Mouse (Mus musculus) heart, adult 18-20 months (tissue): ENCODE results near the gene Pipox. TPM values are rescaled to one million over a fixed set of nuclear protein-coding genes. Genes with fewer than 3 reads are reported as not detected.

Experiments used
- DNase-seq, 2 experiments: peaks; one replicate each; pipeline ENCODE4 v3.0.0; 2021 to 2022; ENCODE audit warnings: mixed read lengths in 1 of 2
- total RNA-seq, 2 experiments: library from RNA; stranded (reverse); gene quantifications; 2 replicates each; pipeline ENCODE4 v1.2.3; 2021

Pipox gene
- total RNA-seq, 2 experiments from 2014 or later: 0.50 to 0.87 TPM

DNA sequence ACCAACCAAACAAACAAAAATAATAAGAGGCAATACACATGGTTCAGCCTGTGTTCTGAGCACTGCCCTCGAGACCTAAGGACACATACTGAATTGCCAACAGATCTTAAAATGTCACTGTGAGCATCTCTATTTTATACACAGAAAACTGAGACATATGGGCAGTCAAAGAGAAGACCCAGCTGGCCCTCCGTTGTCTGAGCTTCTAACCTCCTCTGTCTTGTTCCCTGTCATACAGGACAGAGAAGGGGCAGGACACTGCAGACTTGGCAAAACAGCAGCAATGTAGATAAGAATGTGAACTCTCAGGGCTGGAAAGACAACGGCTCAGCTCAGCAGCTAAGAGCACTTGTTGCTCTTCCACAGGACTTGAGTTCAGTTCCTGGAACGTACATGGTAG is 14.6 kb upstream of the Pipox start:
- DNase-seq: no peak

DNA sequence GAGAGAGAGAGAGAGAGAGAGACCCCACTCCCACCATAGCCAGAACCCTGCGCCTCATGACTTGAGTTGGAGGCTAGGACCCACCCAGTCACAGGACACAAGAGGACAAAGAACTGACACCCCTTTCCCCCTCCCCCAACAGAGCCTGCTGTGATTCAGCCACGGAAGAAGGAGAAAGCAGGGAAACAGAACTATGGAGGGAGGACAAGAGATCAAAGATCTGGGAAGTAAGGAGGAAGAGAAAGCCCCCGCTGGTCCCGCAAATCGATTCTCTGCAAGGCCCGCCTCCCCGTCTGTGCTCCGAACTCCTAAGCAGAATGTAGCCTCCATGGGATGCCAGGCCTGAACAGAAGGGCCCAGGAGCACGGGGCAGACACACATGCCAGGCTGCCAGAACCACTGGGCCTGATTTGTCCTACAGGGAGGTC is 12.9 kb upstream of the Pipox start:
- DNase-seq: no peak

DNA sequence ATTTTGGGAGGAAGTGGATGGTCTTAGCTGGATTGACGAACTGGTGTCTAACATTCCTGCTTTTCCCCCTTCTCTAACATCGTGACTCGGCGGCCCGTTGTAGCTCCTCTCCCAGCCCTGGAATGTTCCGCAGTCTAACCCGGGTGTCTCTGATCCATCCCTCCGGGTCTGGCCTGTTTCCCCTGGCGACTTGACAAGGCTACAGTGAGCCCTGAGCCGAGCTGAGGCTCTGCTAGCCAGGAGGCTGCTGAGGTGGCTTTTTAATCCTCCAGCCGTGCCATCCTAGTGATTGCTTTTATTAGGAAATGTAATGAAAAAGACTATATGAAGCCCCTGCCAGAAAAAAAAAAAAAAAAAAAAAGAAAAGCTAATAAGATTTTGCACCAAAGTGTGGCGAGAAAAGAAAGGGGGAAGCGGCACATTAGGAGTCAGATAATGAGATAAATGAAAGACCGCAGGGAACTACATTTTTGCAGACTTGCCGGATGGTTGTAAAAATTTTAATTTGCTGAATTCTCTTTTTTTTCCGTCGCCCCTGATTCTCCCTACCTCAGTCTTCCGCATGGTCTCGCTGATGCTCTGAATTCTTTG is 12.3 kb upstream of the Pipox start:
- DNase-seq: peak; percentile 14 to 28

DNA sequence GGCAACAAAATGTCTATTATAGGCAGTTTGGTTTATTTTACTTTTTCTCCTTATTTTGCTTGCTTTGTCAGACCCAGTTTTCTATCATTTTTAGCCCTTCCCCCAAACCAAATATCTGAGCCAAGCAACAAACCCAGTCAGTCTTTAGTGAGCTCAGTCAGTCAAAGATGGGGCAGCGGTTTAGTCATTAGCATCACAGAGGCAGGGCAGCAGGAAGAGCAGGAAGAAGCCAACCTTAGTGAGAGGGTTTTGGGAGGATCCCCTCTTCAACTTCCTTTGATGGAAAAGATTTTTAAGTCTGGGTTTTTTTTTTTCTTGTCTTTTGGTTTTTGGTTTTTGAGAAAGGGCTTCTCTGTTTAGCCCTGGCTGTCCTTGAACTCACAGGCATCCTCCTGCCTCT is 10.8 kb upstream of the Pipox start:
- DNase-seq: no peak

DNA sequence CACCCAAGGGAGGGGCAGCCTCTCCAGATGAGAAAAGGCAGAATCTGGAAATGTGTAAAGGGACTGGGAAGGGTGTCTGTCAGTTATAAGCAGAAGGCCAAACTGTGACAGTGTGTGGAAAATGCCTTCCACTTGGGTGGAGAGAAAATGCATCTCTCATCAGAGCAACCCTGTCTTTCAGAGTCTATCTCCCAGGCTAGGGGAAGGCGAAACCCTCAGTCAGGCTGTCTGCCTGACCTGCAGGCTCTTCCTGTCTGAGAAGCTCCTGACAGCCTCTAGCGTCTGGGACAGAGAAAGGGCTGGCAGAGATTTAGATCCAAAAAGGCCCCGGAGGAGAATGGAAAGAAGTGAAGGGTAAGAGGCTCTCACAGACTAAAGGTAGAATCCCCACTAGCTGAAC is 9.9 kb upstream of the Pipox start:
- DNase-seq: no peak

DNA sequence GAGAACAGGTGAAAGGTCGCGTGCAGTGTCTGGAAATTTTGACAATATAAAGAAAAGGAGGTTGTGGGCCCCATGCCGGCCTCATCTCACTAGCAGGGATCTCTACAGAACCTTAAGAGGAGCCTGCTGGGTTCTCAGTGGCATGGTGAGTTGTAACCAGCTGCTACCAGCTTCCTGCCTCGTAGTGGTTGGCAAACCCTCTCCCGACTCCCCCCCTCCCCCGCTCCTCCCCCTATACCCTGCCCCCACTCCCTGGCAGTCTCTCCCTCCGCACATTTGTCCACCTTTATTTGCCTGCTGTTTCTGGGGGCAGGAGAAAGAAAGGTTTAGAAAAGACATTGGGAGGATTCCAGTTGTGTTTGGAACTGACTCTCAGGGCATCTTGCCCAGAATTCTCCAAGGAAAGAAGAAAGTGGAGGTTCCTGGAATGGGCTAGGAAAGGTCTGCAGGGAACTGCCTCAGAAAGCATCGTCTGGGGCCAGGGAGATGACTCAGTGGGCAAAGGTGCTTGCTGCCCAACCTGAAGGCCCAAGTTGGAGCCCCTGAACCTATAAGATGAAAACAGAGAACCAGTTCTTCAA is 8.0 kb upstream of the Pipox start:
- no peak for DNase-seq

DNA sequence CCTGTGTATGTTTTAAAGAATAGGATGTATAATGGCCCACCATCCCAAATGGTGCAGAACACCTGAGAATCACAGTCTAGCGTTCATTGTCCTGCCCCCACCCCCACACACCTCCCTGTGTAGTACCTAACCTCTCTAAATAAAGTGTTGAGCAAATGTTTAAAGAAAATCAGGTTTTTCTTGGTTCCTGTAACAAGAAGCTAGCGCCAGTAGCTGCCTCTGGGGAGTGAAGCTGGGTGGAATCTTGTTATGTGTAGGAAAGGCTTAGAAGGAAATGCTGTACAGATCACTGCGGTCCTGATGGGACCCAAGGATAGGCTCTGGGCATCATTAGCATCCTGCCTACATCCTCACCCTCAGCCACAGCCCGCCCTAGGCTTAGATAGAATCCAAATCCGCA is 7.5 kb upstream of the Pipox start:
- no peak for DNase-seq

DNA sequence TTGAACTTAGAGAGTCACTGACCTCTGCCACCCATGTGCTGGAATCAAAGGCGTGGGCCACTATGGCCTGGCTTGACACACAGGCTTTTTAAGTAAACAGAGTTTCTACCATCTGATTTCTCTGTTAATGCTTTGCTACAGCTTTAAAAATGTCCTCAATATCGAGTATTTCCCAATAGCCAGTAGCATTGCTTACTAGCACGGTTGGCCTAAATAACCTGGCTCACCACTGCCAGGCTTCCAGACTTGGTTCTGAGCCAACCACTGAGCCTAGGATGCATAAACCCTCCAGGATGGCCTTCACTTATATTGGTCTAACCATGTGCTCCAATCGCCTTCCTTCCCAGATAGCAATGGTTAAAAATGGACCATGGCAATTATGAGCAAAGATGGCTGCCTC is 6.8 kb upstream of the Pipox start:
- no peak for DNase-seq

DNA sequence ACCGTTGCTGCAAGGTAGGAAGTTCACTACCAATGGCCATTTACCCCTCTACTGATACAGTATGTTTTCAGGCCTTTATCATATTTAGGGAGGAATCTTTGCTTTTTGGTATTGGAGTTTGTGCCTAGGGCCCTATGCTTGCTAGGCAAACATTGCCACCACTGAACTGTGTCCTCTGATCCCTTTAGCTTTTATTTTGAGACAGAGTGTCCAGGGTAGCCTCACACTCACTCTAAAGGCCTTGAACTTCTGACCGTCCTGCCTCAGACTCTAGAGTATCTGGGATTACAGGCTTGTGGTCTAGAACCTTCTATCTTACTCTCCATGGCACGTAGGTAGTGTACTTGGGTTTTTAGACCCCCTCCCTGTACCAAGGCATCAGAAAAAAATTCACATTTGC is 6.3 kb upstream of the Pipox start:
- no peak for DNase-seq

DNA sequence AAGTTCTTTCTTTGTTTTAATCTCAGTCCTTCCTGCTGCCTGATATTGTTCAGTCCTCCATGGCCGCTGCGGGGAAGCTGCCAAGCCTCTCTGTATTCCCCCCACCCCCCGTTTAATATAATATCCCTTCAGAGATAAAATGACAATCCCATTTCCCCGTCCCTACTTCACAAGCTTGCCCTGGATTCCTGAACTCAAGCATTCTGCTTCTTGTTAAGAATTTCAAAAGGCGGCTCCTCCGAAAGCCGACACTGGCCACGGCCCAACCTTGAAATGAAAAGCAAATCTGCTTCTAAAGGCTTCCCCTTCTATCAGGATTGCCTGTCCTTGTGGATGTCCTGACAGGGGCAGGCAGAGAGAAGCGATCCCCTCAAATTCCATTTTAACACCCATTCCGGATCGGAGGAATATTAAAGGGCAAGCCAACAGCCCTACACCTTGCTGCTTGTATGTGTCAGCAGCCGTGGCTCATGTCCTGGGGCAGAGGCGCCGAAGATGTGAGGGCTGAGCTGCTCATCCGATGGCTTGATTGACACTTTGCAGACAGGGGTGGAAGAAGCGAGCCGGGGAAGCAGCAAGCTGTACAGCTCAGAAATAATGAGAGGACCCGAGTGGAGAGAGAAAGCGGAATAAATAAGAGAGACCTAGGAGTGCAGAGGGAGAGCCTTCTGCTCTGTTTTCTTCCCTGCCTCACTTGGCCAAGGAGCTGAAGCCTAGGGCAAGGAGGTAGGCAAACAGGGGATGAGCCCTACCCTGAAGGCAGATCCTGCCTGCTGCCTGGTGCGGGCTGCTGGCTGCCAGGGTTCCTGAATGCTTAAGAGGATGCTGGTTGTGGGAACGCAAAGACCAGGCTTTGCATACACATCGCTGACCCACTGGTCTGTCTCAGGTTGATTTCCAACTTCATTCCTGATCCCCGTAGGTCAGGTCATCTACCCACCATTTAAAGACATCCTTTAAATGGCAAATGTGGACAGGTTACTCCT is 3.2 kb upstream of the Pipox start:
- DNase-seq: peak in 1 of 2 experiments; percentile 34

DNA sequence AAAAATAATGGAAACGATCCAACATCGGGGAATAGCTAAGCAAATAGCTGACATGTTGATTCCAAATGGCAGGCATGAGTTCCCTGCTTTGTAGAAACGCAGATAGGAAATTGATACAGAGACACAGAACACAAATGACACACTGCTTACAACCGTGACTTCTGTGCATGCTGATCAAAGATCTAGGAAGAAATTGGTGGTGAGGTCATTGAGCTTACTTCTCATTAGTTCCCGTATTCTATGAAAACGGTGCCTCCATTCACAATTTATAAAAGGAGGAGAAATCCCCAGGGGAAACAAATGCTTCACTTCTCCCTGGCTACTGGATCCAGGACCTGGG is 2.6 kb upstream of the Pipox start:
- no peak for DNase-seq

DNA sequence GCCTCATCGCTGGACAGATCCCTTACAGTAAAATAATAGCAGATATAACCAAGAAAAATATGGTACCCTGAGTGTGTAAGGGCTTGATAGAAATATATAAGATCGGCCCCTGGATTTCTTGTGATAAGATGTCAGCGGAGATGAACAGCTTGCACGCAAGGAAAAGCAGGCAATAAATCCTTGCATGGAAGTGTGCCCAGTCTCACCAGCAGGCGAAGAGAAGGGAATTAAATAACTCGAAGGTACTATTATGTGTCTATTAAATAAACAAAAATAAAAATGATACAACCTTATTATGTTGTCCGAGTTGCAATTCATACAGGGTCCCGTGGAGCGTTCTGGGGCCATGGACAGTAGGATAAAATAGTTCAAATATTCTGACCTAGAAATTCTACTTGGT is 2.1 kb upstream of the Pipox start:
- no peak for DNase-seq

DNA sequence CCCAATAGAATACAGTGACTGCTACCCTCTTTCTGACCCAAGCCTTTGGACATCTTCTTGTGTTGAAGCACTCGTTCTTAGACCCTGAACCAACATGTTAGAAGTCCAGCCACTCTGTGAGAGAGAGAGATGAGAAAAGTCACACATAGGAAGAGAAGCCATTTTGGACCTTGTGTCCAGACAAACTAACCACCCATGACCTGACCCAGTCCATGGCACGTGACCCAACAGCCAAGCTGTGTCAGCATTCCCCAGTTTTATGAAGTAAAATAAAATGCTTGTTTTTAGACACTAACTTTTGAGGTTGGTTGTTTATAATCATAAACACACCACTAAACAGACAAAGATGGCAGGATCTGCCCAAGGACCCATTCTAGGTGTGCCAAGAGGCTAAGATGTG is 1.1 kb upstream of the Pipox start:
- DNase-seq: no peak

DNA sequence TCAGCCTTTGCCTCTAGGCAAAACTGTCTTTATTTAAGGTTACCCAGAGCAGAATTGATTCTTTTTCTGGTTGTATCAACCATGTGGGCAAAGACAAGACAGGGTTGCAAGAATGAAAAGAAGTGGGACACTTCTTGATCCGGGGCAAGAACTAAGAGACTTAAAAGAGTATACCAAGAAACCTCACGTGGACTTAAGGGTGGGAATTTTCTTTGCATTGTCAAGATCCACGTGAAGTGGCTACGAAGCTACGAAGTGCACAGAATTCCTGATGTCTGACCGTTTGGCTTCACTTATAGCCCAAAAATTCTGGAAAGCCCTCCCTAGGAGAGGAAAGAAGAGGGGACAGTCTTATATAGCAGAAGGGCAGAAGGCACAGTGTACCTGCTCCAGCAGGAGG is 613 bp downstream of the Pipox start:
- no peak for DNase-seq

DNA sequence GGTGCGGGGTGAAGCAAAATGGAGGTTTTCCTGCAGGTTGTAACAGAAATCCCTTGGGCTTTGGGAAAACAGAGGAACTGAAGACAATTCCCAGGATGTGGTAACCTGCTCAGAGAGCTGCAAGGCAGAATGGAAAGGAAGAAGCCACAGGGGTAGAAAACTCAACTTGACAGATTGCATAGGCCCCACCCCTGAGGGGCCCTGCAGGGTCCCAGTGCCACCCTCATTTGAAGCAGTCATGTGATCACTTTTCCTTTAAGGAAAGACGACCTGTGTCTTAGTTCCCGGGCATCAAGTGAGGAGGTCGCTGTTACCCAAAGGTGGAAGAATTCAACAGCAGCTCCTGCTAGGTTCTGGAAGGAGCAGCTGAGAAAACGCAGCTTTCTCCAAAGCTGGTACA is 1.0 kb downstream of the Pipox start:
- DNase-seq: no peak

DNA sequence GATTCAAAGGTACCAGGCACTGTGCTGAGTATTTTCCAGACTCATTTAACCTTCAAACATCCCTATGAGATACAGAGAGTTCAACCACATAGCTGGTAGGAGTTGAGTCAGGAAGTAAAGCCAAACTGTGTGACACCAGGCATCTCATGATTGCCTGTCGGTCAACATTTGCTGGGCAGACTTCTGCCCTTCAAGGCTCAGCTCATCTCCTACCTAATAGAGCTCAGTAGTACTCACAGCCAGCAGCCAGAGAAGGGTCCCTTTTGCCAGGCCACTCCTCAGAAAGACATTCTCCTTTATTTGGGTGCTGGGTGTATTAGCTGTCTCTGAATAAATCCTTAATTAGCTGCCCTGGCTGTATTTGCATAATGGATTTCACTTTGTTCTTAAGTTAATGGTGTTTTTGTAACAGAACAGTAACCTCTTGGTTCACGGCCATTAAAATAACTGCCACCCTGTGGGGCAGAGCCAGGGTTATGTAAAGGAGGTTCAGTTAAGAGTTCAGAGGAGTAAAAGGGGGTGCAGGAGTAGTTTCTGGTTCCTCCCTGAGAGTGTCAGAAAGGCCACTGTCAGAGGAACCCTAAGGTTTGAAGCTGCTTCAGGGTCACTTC is 3.1 kb downstream of the Pipox start:
- no peak for DNase-seq

DNA sequence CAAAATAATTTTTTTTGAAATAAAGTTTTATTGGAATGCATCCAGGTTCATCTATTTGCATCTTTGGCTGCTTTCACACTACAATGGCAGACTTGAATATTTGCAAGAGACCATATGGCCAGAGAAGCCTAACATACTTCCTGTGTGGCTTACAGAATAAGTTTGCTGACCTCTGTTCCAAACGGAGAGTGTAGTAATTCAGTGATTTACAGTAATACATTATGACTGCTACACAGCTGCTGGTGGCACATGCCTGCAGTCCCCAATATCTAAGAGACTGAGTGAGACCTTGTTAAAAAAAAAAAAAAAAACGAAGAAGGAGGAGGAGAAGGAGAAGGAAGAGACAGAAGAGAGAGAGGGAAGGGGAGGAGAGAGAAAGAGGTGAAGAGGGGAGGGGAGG is 4.4 kb downstream of the Pipox start:
- DNase-seq: no peak

DNA sequence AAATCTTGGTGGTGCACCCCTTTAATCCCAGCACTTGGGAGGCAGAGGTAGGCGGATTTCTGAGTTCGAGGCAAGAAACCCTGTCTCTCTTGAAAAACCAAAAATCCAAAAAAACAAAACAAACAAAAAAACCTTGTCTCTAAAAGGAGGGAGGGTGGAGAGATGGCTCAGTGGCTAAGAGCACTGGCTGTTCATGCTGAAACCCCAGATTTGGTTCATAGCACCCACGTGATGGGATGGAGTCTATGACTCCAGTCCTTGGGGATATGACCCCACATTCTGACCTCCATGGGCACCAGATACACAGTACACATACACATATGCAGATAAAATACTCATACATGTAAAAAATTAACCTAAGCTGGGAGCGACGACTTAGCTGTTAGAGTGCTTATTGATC is 5.0 kb downstream of the Pipox start:
- DNase-seq: no peak

DNA sequence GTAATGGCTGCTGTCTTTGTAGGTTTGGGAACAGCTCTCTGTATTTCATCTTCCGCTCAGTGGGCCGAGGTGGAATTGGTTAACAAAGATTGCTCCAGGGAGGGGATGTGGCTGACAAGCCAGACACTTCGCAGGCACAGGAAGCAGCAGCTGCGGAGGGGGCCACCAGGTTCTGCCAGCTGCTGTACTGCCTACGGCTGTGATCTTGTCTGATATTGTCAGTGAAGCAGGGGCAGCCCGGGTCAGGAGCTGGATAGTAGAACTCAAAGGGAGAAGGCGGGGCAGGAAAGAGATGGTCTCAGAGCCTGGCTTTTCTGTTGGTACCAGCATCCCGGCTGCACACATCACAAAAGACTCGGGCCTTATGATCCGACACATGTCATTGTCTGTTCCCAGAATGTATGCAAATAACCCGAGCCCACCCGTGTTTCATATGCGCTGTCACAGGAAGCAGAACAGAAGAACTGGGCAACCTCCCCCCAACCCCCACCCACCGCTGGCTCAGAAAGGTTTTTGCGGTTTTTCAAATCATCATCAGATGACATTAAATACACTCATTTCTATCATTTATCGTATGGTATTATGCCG is 6.4 kb downstream of the Pipox start:
- DNase-seq: no peak

DNA sequence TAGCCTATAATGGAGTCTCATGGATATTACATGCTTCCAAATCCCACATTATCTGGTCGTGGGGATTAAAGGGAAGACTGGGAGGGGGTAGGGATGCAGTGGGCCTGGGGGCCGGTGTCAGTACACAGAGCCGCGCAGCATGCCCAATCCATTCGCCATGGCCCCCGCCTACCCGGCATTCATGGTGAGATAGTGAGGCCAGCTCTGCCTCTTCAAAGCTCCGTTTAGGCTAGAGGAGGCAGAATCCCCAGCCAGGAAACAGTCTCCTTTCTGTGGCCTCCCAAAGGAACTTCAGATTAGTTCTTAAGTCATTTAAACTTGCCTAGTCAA is 8.7 kb downstream of the Pipox start:
- DNase-seq: no peak

DNA sequence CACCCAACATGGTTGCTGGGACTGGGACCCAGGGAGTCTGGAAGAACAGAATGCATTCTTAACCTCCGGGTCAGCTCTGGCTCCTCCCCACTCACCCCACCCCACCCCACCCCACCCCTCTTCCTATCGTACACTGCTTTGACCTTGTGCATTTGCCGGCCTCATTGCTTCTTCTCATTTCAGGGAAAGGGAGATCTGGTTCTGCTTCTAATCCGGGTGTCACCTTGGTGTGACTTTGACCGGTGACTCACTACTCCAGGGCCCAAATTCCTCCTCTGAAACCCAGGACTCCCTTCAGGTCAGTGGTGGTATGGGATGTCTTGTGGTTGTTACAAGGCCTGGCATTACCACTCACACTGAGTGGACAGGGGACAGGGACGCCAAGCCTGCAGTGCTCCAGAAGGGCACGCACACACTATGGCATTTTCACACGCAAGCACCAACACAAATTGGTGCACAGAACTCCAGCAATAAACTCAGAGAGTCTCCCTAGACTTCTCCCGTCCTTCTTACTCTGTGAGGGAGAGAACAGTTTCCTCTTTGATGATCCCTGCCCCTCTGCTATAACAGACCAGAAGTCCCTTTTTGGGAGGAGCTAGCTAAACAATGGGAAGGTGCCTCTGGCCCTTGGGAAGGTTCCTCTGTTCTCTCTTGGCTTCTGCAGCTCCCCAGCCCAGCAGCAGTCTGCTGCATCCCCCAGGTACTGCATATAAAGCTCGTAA is 9.2 kb downstream of the Pipox start:
- no peak for DNase-seq

DNA sequence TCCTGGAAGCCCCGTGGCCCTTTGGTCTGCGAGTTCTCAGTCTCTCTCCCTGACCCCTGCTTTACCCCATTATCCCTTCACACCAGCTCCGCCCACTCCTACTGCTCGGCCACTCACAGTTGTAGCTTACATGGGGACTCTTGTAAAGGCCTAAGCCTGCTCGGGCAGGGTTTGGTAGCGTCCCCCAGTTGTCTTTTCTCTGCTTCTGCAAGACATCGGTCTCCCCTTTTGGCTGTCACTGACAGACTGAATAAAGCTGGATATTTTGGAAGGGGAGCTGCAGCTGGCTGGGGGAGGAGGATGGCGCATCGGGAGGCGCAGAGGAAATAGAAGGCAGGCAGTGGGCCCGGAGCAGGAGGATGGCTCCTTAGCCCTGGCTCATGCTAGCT is 17.1 kb downstream of the Pipox start:
- no peak for DNase-seq
